Mouse (Mus musculus): ENCODE results near the gene Ttc39b.

DNA sequence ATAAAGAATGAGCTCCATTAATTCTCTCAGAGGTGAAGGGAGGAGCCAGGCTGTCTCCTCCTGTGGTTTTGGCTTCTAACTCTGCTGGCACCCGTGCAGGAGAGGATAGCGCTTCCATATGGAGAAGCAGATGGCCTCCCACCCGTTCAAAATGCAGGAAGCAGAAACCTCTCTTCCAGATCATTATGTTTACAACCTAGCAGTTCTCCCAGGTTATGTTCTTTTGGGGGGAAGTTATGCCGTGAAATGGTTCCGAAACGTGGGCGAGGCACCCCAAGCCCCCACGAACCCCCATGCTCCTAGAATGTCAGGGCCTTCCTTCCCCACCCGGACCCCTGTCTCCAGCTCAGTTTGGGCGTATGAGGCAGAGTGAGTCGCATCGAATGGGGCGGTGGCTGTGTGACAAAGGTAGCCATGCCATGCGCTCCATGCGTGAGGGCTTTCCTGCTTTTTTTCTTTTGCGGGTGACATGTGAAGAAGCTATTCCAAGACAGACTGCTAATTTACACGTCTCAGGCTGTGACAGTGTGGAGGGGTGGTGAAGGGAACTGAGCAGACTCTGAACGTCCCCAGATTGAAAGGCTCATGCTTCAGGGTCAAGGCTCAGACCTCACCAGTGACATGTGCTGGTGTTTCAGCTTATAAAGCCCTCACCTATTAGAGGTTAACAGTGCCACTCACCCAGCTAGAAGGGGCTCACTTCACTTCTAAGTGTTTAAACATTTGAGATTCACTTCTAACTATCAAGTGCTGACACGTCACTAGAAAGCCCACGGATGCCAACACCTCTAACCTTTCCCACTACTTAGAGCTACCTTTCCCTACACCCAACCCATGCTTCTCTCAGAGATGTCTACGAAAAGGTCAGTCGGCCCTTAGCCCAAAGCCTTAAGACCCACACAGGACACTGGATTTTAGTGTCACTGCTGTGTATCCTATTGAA lies 90.6 kb downstream of the Ttc39b start:
- TF ChIP-seq CTCF (IDR thresholded peaks at IDR 0.05; ENCODE audit: low read depth) (no peak), EP300 (optimal IDR thresholded peaks at IDR 0.05) (no peak)

Measured in stomach, postnatal 0 days (tissue).